Mouse (Mus musculus): ENCODE results near the gene Rexo2.
A peak's percentile ranks its signal among the peaks of the same experiment; 100 is the strongest.
"Not testable (repeated sequence)": the region's sequence is repeated elsewhere in the genome, so short reads cannot be mapped to it uniquely, and the experiment has no call there.

Gene Rexo2

DNA sequence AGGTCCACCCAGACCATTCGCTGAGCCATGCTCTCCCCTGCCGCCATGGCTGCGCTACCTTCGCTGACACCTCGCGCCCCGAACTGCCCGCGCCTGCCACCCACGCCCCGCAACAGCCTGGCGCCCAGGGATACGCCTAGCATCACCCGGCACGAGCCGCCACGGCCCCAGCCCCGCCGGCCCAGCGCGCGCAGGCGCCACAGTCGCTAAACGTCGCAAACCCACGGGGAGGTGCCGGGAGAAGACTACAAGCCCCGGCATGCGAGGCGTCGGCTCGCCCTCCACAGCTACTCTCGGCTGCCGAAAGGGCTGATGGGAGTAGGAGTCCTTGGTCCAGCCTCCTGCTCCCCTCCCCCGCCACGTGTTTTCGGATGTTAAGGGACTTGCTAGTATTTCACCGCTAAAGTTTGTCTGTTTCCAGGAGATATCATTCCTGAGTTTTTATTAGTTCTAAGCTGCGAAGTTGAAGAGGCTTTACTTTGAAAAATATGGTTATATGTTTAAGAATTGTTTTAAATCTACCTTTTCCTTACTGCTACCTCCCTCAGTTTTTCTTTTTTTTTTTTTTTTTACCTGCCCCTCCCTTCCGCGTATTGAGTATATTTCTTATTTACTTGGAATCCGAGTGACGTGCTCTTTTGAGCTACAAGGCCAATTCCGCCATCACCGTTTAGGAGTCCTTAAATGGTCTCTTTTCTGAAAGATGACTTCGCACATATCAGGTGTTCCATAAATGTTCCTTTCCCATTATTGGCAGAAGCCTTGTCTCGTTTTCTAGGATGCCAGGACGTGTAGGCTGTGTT is at the start of gene Rexo2:
TSS of gene Rexo2 (minus strand) at position 213 of the 803 bp plus-strand sequence.
- DNase-seq (ENCODE audit: low spot score in 2 of 2): peak; percentile 83 to 96

GRCm38 (mm10) chr9:48526520-48526919 is 46.1 kb upstream of the Rexo2 start:
- no peak for DNase-seq (ENCODE audit: low spot score in 2 of 2)

- no peak for DNase-seq (ENCODE audit: low spot score in 2 of 2)
These were observed 45.1 kb upstream of the Rexo2 start for GRCm38 (mm10) chr9:48525566-48525965.

DNA sequence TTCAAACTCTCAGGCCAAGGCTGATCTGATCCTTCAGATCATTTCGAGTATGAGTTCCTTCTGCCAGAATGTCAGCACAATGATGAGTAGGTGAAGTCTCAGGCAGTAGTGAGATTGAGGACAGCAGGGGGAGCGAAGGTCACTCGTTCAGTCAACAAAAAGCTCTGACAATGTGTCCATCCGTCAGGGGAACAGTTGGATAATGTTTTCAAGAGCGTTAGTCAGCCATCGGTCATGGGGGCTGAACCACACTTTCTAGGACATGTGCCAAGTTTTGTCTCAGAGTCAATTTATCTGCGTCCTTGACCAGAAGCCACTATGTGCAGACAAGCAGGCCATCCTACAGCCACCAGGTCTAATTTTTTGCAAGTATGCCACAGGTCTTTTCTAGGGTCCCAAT is 40.0 kb upstream of the Rexo2 start:
- DNase-seq (ENCODE audit: low spot score in 2 of 2): not testable (repeated sequence)

DNA sequence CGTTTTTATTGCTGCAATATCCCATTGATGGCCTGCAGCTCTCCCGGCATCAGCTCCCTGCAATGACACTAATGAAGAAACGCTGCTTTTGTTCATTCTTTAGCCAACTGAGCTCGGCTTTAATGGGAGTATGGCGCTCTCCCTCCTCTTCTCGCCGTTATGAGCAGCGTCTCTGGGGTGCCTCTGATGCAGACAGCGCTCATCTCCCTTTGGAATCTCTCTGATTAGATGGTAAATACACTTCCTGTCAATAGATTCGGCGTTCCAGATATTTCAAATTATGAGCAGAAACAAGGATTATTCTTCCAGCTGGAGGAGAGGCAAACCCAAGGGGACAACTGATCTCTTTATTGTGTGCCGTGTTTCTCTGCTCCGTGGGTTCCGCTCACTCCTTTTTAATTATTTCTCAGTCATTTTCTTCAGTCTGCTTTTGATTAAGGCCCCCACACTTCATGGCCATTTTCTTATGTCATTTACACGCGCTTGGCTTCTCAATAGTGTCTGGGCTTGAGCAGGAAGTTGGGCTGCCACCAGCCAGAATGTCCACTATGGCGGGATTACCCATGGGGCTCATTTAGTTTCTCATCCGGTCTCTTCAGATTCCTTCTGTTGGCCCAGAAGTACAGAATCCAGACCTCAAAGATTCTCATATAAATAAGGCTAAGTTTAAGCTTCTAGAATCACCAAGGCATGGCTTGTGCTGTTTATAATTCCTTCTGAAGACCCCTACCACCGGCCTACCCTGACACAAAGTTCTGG is 37.1 kb upstream of the Rexo2 start:
- DNase-seq (ENCODE audit: low spot score in 2 of 2): no peak

- no peak for DNase-seq (ENCODE audit: low spot score in 2 of 2)
These were observed 36.4 kb upstream of the Rexo2 start for GRCm38 (mm10) chr9:48516615-48517371.

GRCm38 (mm10) chr9:48515332-48515731 is 34.9 kb upstream of the Rexo2 start:
- DNase-seq (ENCODE audit: low spot score in 2 of 2): no peak

GRCm38 (mm10) chr9:48510134-48510533 is 29.7 kb upstream of the Rexo2 start:
- no peak for DNase-seq (ENCODE audit: low spot score in 2 of 2)

DNA sequence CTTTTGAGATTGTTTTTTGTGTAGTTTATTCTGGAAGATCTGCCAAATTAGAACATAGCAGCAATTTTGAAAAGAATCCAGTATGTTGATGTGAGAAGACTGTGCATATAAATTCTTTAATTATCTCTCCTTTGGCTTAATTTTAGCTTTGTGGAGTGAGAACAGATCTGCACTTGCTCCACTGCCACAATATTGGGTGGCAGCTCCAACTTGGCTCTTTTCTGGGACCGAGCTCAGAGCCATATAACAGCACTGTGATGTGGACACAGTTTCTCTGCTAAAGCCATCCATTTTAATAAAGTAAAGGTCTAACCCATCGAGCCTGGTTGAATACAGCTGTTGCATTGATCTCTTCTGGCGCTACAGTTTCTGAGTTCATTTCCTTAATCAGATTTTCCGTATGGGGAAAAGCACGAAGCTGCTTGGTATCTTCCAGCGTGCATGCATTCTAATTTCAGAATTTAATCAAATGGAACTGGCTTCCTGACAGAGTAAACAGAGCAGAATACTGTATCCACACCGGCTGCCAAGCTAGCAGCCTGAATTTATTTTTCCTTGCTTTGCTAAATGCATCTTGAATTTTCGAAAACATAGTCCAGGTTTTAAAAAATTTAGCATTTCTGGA is 24.4 kb upstream of the Rexo2 start:
- peak in 1 of 2 experiments; percentile 23 for DNase-seq (ENCODE audit: low spot score in 2 of 2)

DNA sequence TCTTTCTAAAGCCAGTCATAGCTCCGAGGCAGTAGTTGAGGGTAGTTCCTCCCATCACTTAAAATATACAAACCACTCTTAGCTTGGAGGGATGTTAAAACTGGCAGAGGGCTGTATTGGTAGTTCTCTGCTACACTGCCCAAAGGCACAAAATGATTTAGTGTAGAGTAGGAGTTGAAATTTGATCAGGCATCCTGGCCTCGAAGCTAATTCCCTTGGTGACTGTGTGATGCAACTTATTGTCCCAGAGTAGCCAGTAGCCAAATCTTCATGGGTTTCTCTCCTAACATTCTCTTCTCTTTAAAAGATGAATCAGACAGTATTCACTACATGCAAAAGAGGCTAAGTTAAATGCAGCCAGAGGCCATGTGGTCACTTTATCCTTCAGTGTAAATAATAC is 22.6 kb upstream of the Rexo2 start:
- DNase-seq (ENCODE audit: low spot score in 2 of 2): no peak

- no peak for DNase-seq (ENCODE audit: low spot score in 2 of 2)
These were observed 20.8 kb upstream of the Rexo2 start for GRCm38 (mm10) chr9:48501192-48501591.

DNA sequence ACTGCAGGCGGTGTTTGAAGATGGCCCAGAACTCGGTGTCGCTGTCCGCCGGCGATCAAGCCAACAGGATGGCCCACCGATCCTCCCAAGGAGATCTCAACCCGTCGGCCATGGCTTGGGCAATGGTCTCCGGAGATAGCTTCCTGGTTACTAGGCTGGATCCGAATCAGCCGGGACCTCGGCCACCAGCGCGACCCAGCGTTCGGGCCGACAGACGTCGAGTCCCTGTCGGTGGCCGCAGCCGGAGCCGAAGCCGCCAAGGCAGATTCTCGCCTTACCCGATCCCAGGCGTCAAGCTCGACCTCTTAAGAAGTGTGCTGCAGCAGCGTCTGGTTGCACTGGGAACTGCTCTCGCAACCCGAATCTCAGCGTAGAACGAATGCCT is 15.1 kb upstream of the Rexo2 start:
- DNase-seq (ENCODE audit: low spot score in 2 of 2): no peak

DNA sequence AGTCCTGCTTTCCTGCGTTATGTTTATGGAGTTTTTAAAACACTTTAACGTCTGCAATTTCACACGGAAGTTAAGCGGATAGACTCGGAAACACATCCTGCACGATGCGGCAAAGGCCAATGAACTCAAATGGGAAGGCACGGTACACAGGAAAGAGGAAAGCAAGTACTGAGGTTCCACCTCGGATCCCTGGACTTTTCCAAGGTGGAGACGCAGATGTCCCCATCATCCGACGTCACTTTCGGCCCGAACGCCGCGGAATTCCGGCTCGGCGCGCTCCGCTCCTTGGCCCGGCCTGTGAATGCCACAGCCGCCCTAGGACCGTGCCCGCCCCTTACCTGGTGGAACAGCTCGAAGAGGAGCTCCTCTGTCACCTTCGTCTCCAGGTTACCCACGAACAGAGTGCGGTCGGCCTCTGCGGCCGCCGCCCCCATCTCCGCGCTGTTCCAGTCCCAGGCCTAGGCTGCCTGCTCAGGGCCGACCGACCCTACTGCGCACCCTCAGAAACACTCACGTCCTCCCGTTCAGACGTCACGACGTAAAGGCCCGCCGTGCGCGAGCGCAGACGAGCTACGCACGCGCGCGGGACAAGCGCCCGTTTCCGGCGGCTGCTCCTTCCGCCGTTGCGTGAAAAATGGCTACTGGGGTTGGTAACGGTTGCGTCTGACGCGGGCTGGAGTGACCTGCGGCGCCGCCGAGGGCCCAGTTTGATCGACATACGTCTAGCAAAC is 14.6 kb upstream of the Rexo2 start, which contains the start of the genes Rbm7 and Gm5617:
TSS of gene Rbm7 (minus strand) at position 483 of the 731 bp plus-strand sequence.
TSS of gene Gm5617 (plus strand) at position 626 of the 731 bp plus-strand sequence.
- peak; percentile 89 to 95 for DNase-seq (ENCODE audit: low spot score in 2 of 2)

DNA sequence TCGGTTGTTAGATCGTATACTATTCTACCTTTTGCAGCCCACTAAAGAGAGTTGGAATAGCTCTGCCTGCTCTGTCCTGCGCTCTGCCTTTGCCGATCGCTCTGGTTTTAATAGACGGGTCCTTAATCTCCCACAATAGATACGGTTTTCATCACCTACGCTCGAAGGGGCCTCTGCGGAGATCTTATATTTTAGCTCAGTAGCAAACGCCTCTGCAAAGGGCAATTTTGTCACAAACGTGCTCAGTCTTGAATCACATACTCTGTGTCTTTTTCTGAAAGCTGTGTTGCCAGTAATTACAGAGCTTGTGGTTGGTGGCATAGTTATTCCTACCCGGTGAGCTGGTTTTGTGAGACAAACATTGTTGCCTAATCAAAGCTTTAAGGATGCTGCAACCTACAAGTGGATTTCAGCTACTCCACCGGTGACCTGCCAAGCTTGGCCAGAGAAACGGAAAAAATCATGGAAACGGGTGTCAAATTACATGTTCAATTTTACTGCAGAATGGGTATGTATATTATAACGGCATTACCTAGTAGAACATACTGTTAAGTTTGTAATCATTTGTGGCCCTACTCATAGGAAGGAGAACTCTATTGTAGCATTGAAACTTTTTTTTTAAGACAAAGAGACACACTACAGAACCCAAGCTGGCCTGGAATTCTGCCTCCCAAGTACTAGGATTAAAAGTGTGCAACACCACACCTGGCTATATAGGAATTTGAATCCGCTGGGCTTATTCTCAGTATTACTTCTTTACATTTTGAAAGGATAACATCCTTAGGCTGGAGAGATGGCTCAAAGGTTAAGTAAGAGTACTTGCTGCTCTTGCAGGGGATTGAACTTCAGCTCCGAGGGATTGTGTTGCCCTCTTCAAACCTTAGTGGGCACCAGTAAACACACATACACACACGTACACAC is 1.1 kb upstream of the Rexo2 start:
- no peak for DNase-seq (ENCODE audit: low spot score in 2 of 2)

- DNase-seq (ENCODE audit: low spot score in 2 of 2): no peak
These were observed 499 bp downstream of the Rexo2 start for GRCm38 (mm10) chr9:48479838-48480410.

GRCm38 (mm10) chr9:48478808-48479207 is 1.6 kb downstream of the Rexo2 start:
- no peak for DNase-seq (ENCODE audit: low spot score in 2 of 2)

DNA sequence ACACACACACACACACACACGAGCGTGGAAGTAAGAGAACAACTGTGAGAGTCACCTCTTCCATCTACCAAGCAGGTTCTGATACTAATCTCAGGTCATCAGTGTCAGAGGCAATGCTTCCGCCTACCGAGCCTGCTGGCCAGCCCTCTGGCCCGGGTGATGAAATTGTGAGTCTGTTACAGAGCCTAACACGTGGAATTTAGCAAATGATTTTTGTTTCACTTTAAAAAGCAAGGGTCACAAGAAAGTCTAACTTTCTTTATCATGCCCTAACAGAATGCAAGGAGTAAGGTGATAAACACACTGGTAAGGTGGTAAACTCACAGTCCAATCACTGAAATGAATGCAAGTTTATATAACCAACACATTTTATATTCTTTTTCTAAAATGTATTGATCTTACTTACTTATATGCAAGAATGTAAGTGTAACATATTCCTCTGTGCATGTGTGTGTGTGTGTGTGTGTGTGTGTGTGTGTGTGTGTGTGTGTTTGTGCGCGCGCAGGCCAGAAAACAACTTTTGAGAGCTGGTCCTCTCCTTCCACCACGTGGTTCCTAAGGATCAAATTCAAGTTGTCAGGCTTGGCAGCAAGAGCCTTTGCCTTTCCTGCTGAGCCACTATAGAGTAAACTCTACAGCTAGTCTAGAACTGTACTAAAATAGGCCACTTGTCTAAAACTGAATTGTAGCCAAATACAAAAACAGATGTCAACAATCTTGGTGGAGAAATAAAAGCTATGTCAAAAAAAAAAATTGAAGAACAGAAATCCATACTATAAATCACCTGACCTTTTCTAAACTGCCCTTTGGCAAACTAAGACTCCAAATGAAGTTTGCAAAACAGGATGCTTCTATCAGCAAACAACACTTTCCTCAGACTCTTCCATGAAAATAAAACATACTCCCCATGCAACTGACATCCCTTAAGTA is 3.9 kb downstream of the Rexo2 start:
- DNase-seq (ENCODE audit: low spot score in 2 of 2): no peak

- no peak for DNase-seq (ENCODE audit: low spot score in 2 of 2)
These were observed 6.1 kb downstream of the Rexo2 start for GRCm38 (mm10) chr9:48474367-48474766.
